Mouse (Mus musculus) CH12F3 (cell line): ENCODE measurements around the gene Dennd5a.
"Not testable (repeated sequence)": the region's sequence is repeated elsewhere in the genome, so short reads cannot be mapped to it uniquely, and the experiment has no call there.

Experiments used
- in situ Hi-C: fragments of 300-500 bp; cut with MboI; formaldehyde crosslinking; loops from 2 replicates; pipeline ENCODE4 v1.14.3; 2020; ENCODE audit warnings: low sequenced_read_pairs

The Dennd5a gene

GRCm38 (mm10) chr7:109959716-109960612 lies at the start of gene Dennd5a:
Gene Dennd5a, minus strand, starts transcription at chr7:109960470.
- in situ Hi-C loops: no loop called here

GRCm38 (mm10) chr7:110009084-110009483 lies 48.8 kb upstream of the Dennd5a start:
- in situ Hi-C loops: no loop called here

GRCm38 (mm10) chr7:110008513-110008912 lies 48.2 kb upstream of the Dennd5a start:
- in situ Hi-C loops: no loop called here

GRCm38 (mm10) chr7:110006471-110007195 lies 46.4 kb upstream of the Dennd5a start:
- in situ Hi-C loops: no loop called here

GRCm38 (mm10) chr7:110005976-110006375 lies 45.7 kb upstream of the Dennd5a start:
- in situ Hi-C loops: no loop called here

GRCm38 (mm10) chr7:110002968-110003367 lies 42.7 kb upstream of the Dennd5a start:
- in situ Hi-C loops: no loop called here

- in situ Hi-C loops: no loop called here
Observed at GRCm38 (mm10) chr7:110002092-110002491, 41.8 kb upstream of the Dennd5a start.

GRCm38 (mm10) chr7:109998388-109998787 lies 38.1 kb upstream of the Dennd5a start:
- in situ Hi-C loops: no loop called here

- in situ Hi-C loops: no loop called here
Observed at GRCm38 (mm10) chr7:109993157-109993959, 33.1 kb upstream of the Dennd5a start.

- in situ Hi-C loops: no loop called here
Observed at GRCm38 (mm10) chr7:109991286-109991685, 31.0 kb upstream of the Dennd5a start.

- in situ Hi-C loops: not testable (repeated sequence)
Observed at GRCm38 (mm10) chr7:109986775-109987174, 26.5 kb upstream of the Dennd5a start, which contains the start of gene Tmem41b. Gene Tmem41b, minus strand, starts transcription at chr7:109986929.

- in situ Hi-C loops: no loop called here
Observed at GRCm38 (mm10) chr7:109986133-109986669, 25.9 kb upstream of the Dennd5a start.

- in situ Hi-C loops: no loop called here
Observed at GRCm38 (mm10) chr7:109985661-109986132, 25.4 kb upstream of the Dennd5a start.

GRCm38 (mm10) chr7:109984608-109985007 lies 24.3 kb upstream of the Dennd5a start:
- in situ Hi-C loops: not testable (repeated sequence)

GRCm38 (mm10) chr7:109977131-109977530 lies 16.9 kb upstream of the Dennd5a start:
- in situ Hi-C loops: not testable (repeated sequence)

GRCm38 (mm10) chr7:109975966-109976715 lies 15.9 kb upstream of the Dennd5a start:
- in situ Hi-C loops: no loop called here

GRCm38 (mm10) chr7:109969542-109969941 lies 9.3 kb upstream of the Dennd5a start:
- in situ Hi-C loops: no loop called here

- in situ Hi-C loops: no loop called here
Observed at GRCm38 (mm10) chr7:109968924-109969450, 8.7 kb upstream of the Dennd5a start.

GRCm38 (mm10) chr7:109967805-109968579 lies 7.7 kb upstream of the Dennd5a start:
- in situ Hi-C loops: no loop called here
